Mouse (Mus musculus) heart, postnatal 14 days (tissue): Measurements from ENCODE around the gene Olfr658. TPM values are rescaled to one million over a fixed set of nuclear protein-coding genes. Genes with fewer than 3 reads are reported as not detected.
A peak's percentile ranks its signal among the peaks of the same experiment; 100 is the strongest.

Experiments used
- DNase-seq, 2 experiments: peaks; one replicate each; pipeline ENCODE4 v3.0.0; 2021 to 2022
- intact Hi-C: fragments of 180-260 bp; cut with DNase I; formaldehyde crosslinking; loops from one replicate; pipeline ENCODE4 v1.15.1; 2025
- long read RNA-seq, 2 experiments: library from polyadenylated mRNA; stranded (forward); transcript quantifications; one replicate each; pipeline ENCODE4 v2.0.0; 2021
- total RNA-seq, 2 experiments: library from RNA; stranded (reverse); gene quantifications; 2 replicates each; pipeline ENCODE4 v1.2.3; 2021

The Olfr658 gene
- not detected for total RNA-seq
- long read RNA-seq, experiment 1, result 0 reads
- long read RNA-seq, experiment 2, result 0 reads

DNA sequence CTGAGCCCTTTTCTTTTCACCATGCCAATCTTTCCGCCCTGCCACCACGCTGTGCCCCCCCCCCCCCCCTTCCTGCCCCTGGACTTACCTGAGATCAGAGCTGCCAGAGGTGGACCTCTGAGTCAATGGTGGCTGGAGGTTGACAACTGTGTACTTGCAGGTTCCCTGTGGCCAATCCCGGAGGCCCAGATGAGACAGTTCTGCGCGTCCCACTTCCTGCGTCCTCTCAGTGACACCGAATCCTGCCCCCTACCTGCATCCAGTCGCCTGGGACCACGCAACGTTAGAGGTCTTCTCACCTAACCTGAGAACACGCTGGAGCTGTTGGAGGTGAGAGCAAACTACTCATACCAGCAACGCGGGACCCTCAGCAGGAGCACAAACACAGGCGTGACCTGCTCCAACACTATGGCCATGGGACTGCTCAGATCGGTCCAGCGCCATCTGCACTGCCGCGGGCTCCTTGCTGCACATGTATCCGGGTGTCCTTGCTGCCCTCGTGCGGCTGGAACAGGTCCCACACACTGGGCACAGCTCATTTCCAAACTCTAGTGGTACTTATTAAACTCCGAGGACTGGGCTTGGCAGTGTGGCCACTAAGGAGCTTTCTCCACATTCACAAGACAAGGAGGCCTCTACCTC, at the start of gene Olfr658:
Gene Olfr658 (minus strand): TSS at position 465 of the 642 bp plus-strand sequence.
- intact Hi-C loops, result no loop called here
- DNase-seq, result peak; percentile 18

DNA sequence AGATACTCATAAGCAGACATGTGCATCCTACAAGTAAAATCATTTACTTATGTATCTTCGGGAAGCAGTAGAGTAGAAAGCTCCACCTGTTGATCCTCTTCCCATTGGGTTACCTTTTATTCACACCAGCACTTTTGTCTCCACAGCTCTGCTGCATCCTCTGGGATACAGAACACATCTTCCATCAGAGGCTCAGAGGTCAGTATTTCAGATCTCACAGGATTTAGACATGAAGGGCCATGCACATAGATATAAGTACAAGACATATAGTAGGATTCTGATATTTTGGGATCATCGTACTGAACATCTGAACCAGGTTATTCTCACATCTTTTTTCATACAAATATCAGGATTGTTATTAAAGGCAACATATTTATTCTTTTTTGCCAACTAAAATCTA, 39.1 kb upstream of the Olfr658 start, which contains the start of gene Olfr661:
Gene Olfr661 (plus strand): TSS at position 301 of the 400 bp plus-strand sequence.
- DNase-seq, result no peak
- intact Hi-C loops, result no loop called here

DNA sequence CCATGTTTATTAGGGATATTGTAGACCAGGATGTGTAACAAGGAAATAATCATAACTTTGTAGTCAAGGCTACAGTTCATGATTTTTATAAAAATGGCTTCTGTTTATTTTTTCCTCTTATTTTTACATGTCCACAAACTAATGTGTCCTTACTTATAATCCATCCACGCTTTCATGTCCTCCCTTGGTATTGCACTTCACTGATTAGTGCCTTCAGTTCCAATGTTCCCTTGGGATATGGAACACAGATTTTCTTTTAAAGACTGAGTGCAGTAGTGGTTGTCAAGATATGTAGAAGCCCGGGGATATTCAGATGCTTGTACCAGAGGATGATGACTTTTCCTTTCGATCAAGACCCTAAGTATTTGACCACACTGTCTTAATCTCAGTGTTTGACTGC, 19.3 kb upstream of the Olfr658 start, which contains the start of gene Olfr659:
Gene Olfr659 (plus strand): TSS at position 301 of the 400 bp plus-strand sequence.
- DNase-seq, result no peak
- intact Hi-C loops, result no loop called here

DNA sequence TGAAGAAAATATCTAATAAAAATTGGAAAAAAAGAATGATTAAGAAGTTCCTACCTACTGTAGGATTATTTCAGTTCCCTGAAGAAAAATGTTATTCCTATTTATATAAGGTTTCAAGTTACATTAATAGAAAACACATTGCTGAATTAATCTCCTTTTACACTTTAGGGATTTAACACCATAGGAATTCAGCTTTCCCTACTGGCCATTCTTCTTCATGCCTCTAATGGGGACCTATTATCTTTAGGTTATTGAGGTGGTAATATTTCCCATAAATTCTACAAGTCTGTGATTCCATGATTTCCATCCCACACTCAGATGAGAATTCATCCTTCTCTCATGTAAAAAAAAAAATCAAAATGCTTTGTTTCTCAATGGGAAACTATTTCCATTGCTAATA, 22.6 kb downstream of the Olfr658 start, which contains the start of gene Olfr657:
Gene Olfr657 (plus strand): TSS at position 301 of the 400 bp plus-strand sequence.
- DNase-seq, result no peak
- intact Hi-C loops, result no loop called here

DNA sequence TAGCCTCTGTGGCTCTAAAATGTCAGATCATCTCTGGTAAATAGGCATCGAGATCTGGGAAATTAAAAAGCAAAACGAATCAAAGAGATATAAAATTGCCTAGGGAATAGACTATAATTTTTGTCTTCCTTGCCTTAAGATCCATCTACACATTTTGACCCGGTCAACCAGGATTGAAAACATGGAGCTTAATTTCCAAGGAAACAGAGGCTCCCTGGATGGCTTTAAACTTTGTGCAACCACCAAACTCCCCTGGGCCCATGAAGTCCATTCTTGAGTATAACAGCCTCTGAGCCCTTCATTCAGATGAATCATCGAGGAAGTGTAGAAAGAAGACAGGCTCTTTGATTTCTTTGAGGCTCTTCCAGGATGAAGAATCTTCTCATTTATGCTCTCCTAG, 33.5 kb downstream of the Olfr658 start, which contains the start of gene Olfr656:
Gene Olfr656 (plus strand): TSS at position 301 of the 400 bp plus-strand sequence.
- DNase-seq, result no peak
- intact Hi-C loops, result no loop called here

DNA sequence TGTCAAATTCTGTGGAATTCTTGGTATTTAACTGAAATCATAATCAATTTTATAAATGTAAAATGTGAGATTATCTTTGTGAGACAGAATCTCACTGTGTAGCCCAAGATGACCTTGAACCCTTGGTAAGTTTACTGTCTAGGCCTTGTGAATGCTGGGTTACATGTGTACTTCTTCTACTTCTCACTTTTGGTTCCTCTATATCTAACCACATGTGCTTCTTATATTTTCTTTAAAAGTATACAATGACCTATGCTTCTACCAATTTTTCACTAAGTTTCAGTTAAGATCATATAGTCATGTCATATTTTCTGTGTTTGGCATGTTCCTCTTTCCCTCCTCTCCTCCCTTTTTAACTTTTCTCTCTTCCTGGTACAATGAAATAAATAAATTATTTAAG, 42.4 kb downstream of the Olfr658 start:
- DNase-seq, result no peak
- intact Hi-C loops, result loop anchor here (5.0 kb wide), 1 partner anchor 402 kb away; no protein-coding TSS in a partner anchor

DNA sequence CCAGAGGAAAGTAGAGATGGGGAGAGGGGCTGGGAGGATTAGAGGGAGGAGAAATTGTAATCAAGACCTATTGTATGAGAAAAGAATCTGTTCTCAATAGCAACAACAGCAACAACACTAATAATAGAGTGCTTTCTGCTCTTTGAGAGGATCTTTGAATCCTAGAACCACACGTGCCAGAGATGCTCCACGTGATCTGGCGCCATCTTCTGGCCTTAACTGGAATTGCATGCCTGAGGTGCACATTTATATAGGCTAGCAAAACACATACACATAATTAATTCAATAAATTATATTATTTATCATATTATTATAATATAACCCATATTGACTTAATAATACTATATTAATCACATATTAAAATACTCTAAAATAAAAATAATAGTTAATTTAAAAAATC, 43.9 kb downstream of the Olfr658 start:
- DNase-seq, result peak; percentile 9 to 50
- intact Hi-C loops, result loop anchor here (5.0 kb wide), 1 partner anchor 401 kb away; no protein-coding TSS in a partner anchor

DNA sequence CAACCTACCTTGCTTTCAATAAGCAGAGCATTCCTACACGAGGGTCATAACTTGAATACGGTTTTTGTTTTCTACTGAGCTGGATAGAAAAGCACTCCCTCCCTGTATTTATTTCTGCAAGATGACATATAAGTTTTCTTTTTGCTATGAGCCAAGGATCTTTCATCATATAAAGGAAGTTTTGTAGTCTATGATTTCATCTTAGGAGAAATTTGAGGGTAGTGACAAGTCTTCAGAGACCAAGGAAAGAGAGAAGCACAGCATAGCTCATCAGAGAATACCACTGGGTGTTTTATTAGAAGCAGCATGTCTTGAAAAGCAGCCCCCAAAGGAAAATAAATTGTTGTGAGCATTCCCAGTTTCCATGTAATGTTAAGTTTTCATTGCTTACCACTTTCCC, 45.4 kb downstream of the Olfr658 start, which contains the start of gene Olfr655:
Gene Olfr655 (minus strand): TSS at position 101 of the 400 bp plus-strand sequence.
- intact Hi-C loops, result loop anchor here (5.0 kb wide), 1 partner anchor 399 kb away; no protein-coding TSS in a partner anchor
- no peak for DNase-seq

Other genes starting within 250 kb of the Olfr658 start
- gene Trim30c, start 246.5 kb downstream of the Olfr658 start, total RNA-seq, result under 1 TPM; 0.12 to 0.17 TPM
- gene Trim30a, start 182.1 kb downstream of the Olfr658 start, total RNA-seq, result 1 to 10 TPM; 2.7 to 3.1 TPM
- 1 to 10 TPM in 1 of 2 experiments, under 1 TPM in 1; 0.45 to 1.2 TPM for gene Trim30d, start 139.5 kb downstream of the Olfr658 start, total RNA-seq
- not detected for gene Olfr651, start 97.2 kb downstream of the Olfr658 start, total RNA-seq
- not detected for gene Olfr652, start 86.4 kb downstream of the Olfr658 start, total RNA-seq
- gene Olfr653, start 70.0 kb downstream of the Olfr658 start, total RNA-seq, result not detected
- not detected for gene Olfr654, start 60.3 kb downstream of the Olfr658 start, total RNA-seq
- gene Olfr655, start 45.5 kb downstream of the Olfr658 start, total RNA-seq, result not detected
- gene Olfr656, start 33.4 kb downstream of the Olfr658 start, total RNA-seq, result not detected
- gene Olfr657, start 22.5 kb downstream of the Olfr658 start, total RNA-seq, result not detected
- not detected for gene Olfr659, start 19.4 kb upstream of the Olfr658 start, total RNA-seq
- gene Olfr661, start 39.2 kb upstream of the Olfr658 start, total RNA-seq, result not detected
- gene Usp17le, start 130.2 kb upstream of the Olfr658 start, total RNA-seq, result not detected
- gene Usp17lb, start 195.3 kb upstream of the Olfr658 start, total RNA-seq, result not detected
- not detected for gene Usp17la, start 209.7 kb upstream of the Olfr658 start, total RNA-seq
- not detected for gene Olfr665, start 230.7 kb upstream of the Olfr658 start, total RNA-seq
- gene Olfr666, start 248.6 kb upstream of the Olfr658 start, total RNA-seq, result not detected